Mouse (Mus musculus) neural tube, postnatal 0 days (tissue): Measurements from ENCODE around the gene Atp6v1fnb. TPM values are rescaled to one million over a fixed set of nuclear protein-coding genes. Genes with fewer than 3 reads are reported as not detected.

ENCODE experiments used
- polyA plus RNA-seq: library from polyadenylated mRNA; unstranded; fragments of >200 nt; fragmentation: Nextera tagmentation; extraction: Ambion mirVana; gene quantifications from 2 replicates; pipeline ENCODE4 v1.2.1, GENCODE M21; 2015

Gene Atp6v1fnb
- polyA plus RNA-seq = not detected in 2 replicates

DNA sequence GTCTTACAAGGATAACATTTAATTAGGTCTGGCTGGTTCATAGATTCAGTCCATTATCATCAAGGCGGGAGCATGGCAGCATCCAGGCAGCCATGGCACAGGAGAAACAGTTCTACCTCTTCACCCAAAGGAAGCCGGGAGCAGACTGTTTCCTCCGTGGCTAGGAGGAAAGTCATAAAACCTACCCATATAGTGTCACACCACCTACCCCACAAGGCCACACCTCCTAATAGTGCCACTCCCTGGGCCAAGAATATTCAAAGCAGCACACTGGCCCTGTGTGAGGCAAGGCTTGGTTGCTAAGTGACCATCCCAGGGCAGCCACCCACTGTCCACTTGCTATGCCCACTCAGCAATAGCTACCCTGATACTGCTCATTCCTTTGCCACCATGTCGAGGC is at the start of gene Atp6v1fnb:
Atp6v1fnb (plus strand) TSS at position 301 of the 400 bp plus-strand sequence.

GRCm38 (mm10) chr6:29433038-29433803 is 38.0 kb upstream of the Atp6v1fnb start, which contains the start of gene Flnc:
Gene Flnc (plus strand): TSS chr6:29433256.

DNA sequence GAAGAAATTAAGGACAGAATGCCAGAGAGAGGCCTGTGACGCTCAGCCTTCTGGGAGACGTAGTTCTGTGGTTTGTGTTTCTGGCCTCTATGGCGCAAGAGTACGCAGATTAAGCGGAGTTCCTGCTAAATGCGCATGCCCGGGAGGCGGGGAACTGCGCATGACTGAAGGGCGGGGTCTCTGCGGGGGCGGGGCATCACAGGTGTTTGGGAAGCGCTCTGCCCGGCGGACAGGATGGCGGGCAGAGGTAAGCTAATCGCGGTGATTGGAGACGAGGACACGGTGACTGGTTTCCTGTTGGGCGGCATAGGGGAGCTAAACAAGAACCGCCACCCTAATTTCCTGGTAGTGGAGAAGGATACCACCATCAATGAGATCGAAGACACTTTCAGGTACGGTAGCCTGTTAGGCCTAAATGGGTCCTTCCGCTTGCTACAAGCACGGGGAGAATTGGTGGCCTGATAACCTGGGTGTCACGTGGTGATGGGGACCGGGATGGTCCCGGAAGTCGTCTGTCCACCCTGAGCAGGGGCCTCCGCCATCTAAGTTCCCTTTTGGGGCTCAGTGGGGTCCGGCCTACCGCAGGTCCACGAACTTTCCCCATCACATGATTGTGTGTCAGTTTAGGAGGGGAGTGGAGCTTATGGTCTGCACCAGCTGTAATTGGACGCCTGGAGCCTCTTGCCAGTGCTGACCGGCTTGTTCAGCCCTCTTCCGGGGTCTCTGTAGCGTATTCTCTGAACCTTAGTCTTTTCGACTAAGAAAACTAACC is 3.5 kb upstream of the Atp6v1fnb start, which contains the start of gene Atp6v1f:
Atp6v1f (plus strand) TSS at position 136 of the 772 bp plus-strand sequence.

GRCm38 (mm10) chr6:29507447-29508309 is 36.4 kb downstream of the Atp6v1fnb start, which contains the start of gene Kcp:
Gene Kcp (minus strand): TSS chr6:29507952.

Other genes starting within 250 kb of the Atp6v1fnb start
- gene Hilpda, start 198.9 kb upstream of the Atp6v1fnb start, polyA plus RNA-seq = 21.2 and 22.3 TPM in 2 replicates
- 0.25 and 0.32 TPM in 2 replicates for gene Fam71f2, start 191.8 kb upstream of the Atp6v1fnb start, polyA plus RNA-seq
- gene Fam71f1, start 152.3 kb upstream of the Atp6v1fnb start, polyA plus RNA-seq = not detected in 2 replicates
- gene Calu, start 123.4 kb upstream of the Atp6v1fnb start, polyA plus RNA-seq = 113 and 123 TPM in 2 replicates
- gene Opn1sw, start 83.0 kb upstream of the Atp6v1fnb start, polyA plus RNA-seq = 0.43 and 0.62 TPM in 2 replicates
- gene Ccdc136, start 75.1 kb upstream of the Atp6v1fnb start, polyA plus RNA-seq = 76.6 and 87.2 TPM in 2 replicates
- gene Flnc, start 38.2 kb upstream of the Atp6v1fnb start, polyA plus RNA-seq = 3.0 and 3.3 TPM in 2 replicates
- 399 and 411 TPM in 2 replicates for gene Atp6v1f, start 3.7 kb upstream of the Atp6v1fnb start, polyA plus RNA-seq
- gene Kcp, start 36.5 kb downstream of the Atp6v1fnb start, polyA plus RNA-seq = 8.4 and 13.4 TPM in 2 replicates
- gene Irf5, start 55.2 kb downstream of the Atp6v1fnb start, polyA plus RNA-seq = 3.1 and 3.7 TPM in 2 replicates
- gene Tnpo3, start 138.4 kb downstream of the Atp6v1fnb start, polyA plus RNA-seq = 51.4 and 53.3 TPM in 2 replicates
- gene Tspan33, start 222.8 kb downstream of the Atp6v1fnb start, polyA plus RNA-seq = 27.5 and 28.9 TPM in 2 replicates